Mouse (Mus musculus) small intestine, adult 2 months (tissue): Measurements from ENCODE around the gene Vps37b. TPM values are rescaled to one million over a fixed set of nuclear protein-coding genes. Genes with fewer than 3 reads are reported as not detected.

Experiments used
- H3K27ac ChIP-seq: fragments of 200-500 bp; 2 replicates; pipeline ENCODE4 v1.5.1; 2012; ENCODE audit warnings: low read depth, low read length, control low read depth, inconsistent platforms; ENCODE audit not compliant: insufficient read depth
- H3K27me3 ChIP-seq: fragments of 200-500 bp; 2 replicates; pipeline ENCODE4 v1.6.1; 2012; ENCODE audit warnings: mild to moderate bottlenecking, moderate library complexity, low read length, inconsistent platforms; ENCODE audit not compliant: control insufficient read depth, insufficient read depth
- H3K36me3 ChIP-seq: fragments of 200-500 bp; 2 replicates; pipeline ENCODE4 v1.6.1; 2012; ENCODE audit warnings: mild to moderate bottlenecking, low read length, control low read depth, inconsistent platforms; ENCODE audit not compliant: control insufficient read depth, insufficient read depth
- H3K4me1 ChIP-seq: fragments of 200-500 bp; 2 replicates; pipeline ENCODE4 v1.6.1; 2012; ENCODE audit warnings: low read length, inconsistent platforms, mixed read lengths; ENCODE audit not compliant: control insufficient read depth, insufficient read depth, insufficient read length
- H3K4me3 ChIP-seq: fragments of 200-500 bp; 2 replicates; pipeline ENCODE4 v1.5.1; 2012; ENCODE audit warnings: low read depth, mild to moderate bottlenecking, control low read depth, inconsistent platforms, low read length, moderate library complexity
- CTCF ChIP-seq: fragments of 200-500 bp; IDR thresholded peaks from 2 replicates; pipeline ENCODE4 v1.5.1; 2012; ENCODE audit warnings: low read depth, mild to moderate bottlenecking, control low read depth, inconsistent platforms, low read length, moderate library complexity, mixed read lengths; ENCODE audit not compliant: insufficient replicate concordance, insufficient read length; ENCODE audit errors: extremely low read depth
- POLR2A ChIP-seq: fragments of 200-500 bp; IDR thresholded peaks from 2 replicates; pipeline ENCODE4 v1.6.1; 2012; ENCODE audit warnings: low read depth, mild to moderate bottlenecking, control low read depth, inconsistent platforms, low read length, moderate library complexity
- WGBS: fragments of 180-500 bp; shearing (Covaris S2); methylation state at CpG from one replicate; pipeline ENCODE4 v1.1.7; 2018; 5-methylcytosine and 5-hydroxymethylcytosine counted together
- polyA plus RNA-seq: library from polyadenylated mRNA; depleted of rRNA; stranded (reverse); fragments of >200 nt; gene quantifications from 2 replicates; pipeline ENCODE4 v1.2.3, GENCODE M21; 2012

Vps37b gene
- polyA plus RNA-seq, 1 experiment: 55.6 TPM

GRCm38 (mm10) chr5:124014180-124014579 is 17.9 kb downstream of the Vps37b start:
- 73% methylated on average over 3 of the region's 3 CpGs for WGBS
- peaks cover 61% of the 10 kb centered on the region for H3K4me1 ChIP-seq
- H3K27me3 ChIP-seq: no peaks in the 10 kb centered on the region
- peak overlapping the region; percentile 57 for H3K27ac ChIP-seq
- TF ChIP-seq CTCF (no peak), POLR2A (no peak)
- H3K4me3 ChIP-seq: no peak overlapping the region
- H3K36me3 ChIP-seq: peaks cover 7% of the 10 kb centered on the region

GRCm38 (mm10) chr5:124013747-124014146 is 18.3 kb downstream of the Vps37b start:
- Histone ChIP-seq H3K4me1 (peaks cover 59% of the 10 kb centered on the region), H3K27me3 (no peaks in the 10 kb centered on the region), H3K27ac (peak overlapping the region; percentile 57; the same call in 1 of the 2 replicates), H3K4me3 (no peak overlapping the region), H3K36me3 (peaks cover 11% of the 10 kb centered on the region)
- TF ChIP-seq CTCF (no peak), POLR2A (no peak)
- 81% methylated on average over 16 of the region's 16 CpGs for WGBS

- H3K36me3 ChIP-seq: peaks cover 18% of the 10 kb centered on the region
- peaks cover 60% of the 10 kb centered on the region for H3K4me1 ChIP-seq
- peak overlapping the region; percentile 23; the same call in 1 of the 2 replicates for H3K27ac ChIP-seq
- no peak for TF ChIP-seq CTCF
- no peak for TF ChIP-seq POLR2A
- WGBS: 57% methylated on average over 10 of the region's 10 CpGs
- H3K27me3 ChIP-seq: no peaks in the 10 kb centered on the region
- no peak overlapping the region for H3K4me3 ChIP-seq
Observed at GRCm38 (mm10) chr5:124012885-124013284, 19.2 kb downstream of the Vps37b start.

- peaks cover 22% of the 10 kb centered on the region for H3K36me3 ChIP-seq
- 61% methylated on average over 8 of the region's 8 CpGs for WGBS
- H3K27me3 ChIP-seq: no peaks in the 10 kb centered on the region
- H3K4me3 ChIP-seq: no peak overlapping the region
- peaks cover 65% of the 10 kb centered on the region for H3K4me1 ChIP-seq
- peak overlapping the region; percentile 25; the same call in 1 of the 2 replicates for H3K27ac ChIP-seq
- TF ChIP-seq CTCF (no peak), POLR2A (no peak)
Observed at GRCm38 (mm10) chr5:124011927-124012326, 20.1 kb downstream of the Vps37b start.

GRCm38 (mm10) chr5:124010910-124011655 is 21.0 kb downstream of the Vps37b start:
- peaks cover 27% of the 10 kb centered on the region for H3K36me3 ChIP-seq
- 13% methylated on average over 19 of the region's 19 CpGs for WGBS
- H3K27ac ChIP-seq: peak overlapping the region; percentile 25; the same call in 1 of the 2 replicates
- TF ChIP-seq POLR2A: 0 out of 2 replicates have a peak, but pooled peaks have one; percentile 29
- TF ChIP-seq CTCF: no peak
- H3K4me3 ChIP-seq: no peak overlapping the region
- H3K27me3 ChIP-seq: no peaks in the 10 kb centered on the region
- H3K4me1 ChIP-seq: peaks cover 66% of the 10 kb centered on the region

GRCm38 (mm10) chr5:124010077-124010476 is 22.0 kb downstream of the Vps37b start:
- no peaks in the 10 kb centered on the region for H3K27me3 ChIP-seq
- WGBS: 42% methylated on average over 8 of the region's 8 CpGs
- no peak overlapping the region for H3K4me3 ChIP-seq
- TF ChIP-seq CTCF (no peak), POLR2A (no peak)
- H3K4me1 ChIP-seq: peaks cover 68% of the 10 kb centered on the region
- H3K27ac ChIP-seq: peak overlapping the region; percentile 46
- peaks cover 34% of the 10 kb centered on the region for H3K36me3 ChIP-seq

GRCm38 (mm10) chr5:124006891-124007491 is 25.1 kb downstream of the Vps37b start:
- 47% methylated on average over 17 of the region's 17 CpGs for WGBS
- Histone ChIP-seq H3K27me3 (no peaks in the 10 kb centered on the region), H3K27ac (peak overlapping the region; percentile 86), H3K4me3 (no peak overlapping the region), H3K36me3 (peaks cover 49% of the 10 kb centered on the region), H3K4me1 (peaks cover 69% of the 10 kb centered on the region)
- no peak for TF ChIP-seq CTCF
